Mouse (Mus musculus) myocyte (in vitro differentiated cells): ENCODE measurements around the gene Higd1c. TPM values are rescaled to one million over a fixed set of nuclear protein-coding genes. Genes with fewer than 3 reads are reported as not detected.
"Not testable (repeated sequence)": the region's sequence is repeated elsewhere in the genome, so short reads cannot be mapped to it uniquely, and the experiment has no call there.

Experiments used
- H3K27me3 ChIP-seq: one replicate; pipeline ENCODE4 v1.6.1; 2011; ENCODE audit not compliant: control insufficient read depth, insufficient read depth, insufficient read length
- H3K36me3 ChIP-seq: one replicate; pipeline ENCODE4 v1.6.1; 2011; ENCODE audit not compliant: control insufficient read depth, insufficient read depth
- H3K4me2 ChIP-seq: one replicate; pipeline ENCODE4 v1.6.1; 2011; ENCODE audit warnings: low read depth, control low read depth
- H3K4me3 ChIP-seq: one replicate; pipeline ENCODE4 v1.5.1; 2011; ENCODE audit warnings: mild to moderate bottlenecking, control low read depth, moderate library complexity
- H3K79me2 ChIP-seq: one replicate; pipeline ENCODE4 v1.6.1; 2011; ENCODE audit not compliant: control insufficient read depth, insufficient read depth
- H3ac ChIP-seq: one replicate; pipeline ENCODE4 v1.6.1; 2011; ENCODE audit not compliant: control insufficient read depth, insufficient read length
- CEBPB ChIP-seq: IDR thresholded peaks from 2 replicates; pipeline ENCODE4 v1.6.1; 2011; ENCODE audit warnings: mild to moderate bottlenecking, moderate library complexity; ENCODE audit not compliant: poor library complexity, insufficient read depth, severe bottlenecking
- E2F4 ChIP-seq: IDR thresholded peaks from one replicate; pipeline ENCODE4 v1.6.1; 2011; ENCODE audit warnings: mild to moderate bottlenecking, control low read depth, moderate library complexity; ENCODE audit not compliant: insufficient read depth
- MAX ChIP-seq: IDR thresholded peaks from one replicate; pipeline ENCODE4 v1.6.1; 2011; ENCODE audit warnings: low read depth, mild to moderate bottlenecking, control low read depth
- MYOD1 ChIP-seq, 3 experiments: IDR thresholded peaks; one replicate each; pipeline ENCODE4 v1.6.1; 2011; ENCODE audit warnings: control low read depth in 2 of 3, low read depth in 2 of 3, mild to moderate bottlenecking in 2 of 3, moderate library complexity in 1 of 3; ENCODE audit not compliant: insufficient read length in 2 of 3, control insufficient read depth in 1 of 3
- MYOG ChIP-seq, 3 experiments: IDR thresholded peaks; one replicate each; pipeline ENCODE4 v1.6.1; 2011; ENCODE audit warnings: control low read depth in 2 of 3, low read depth in 2 of 3, mild to moderate bottlenecking in 2 of 3; ENCODE audit not compliant: insufficient read length in 2 of 3, control insufficient read depth in 1 of 3, insufficient read depth in 1 of 3
- POLR2A ChIP-seq: IDR thresholded peaks from one replicate; pipeline ENCODE4 v1.6.1; 2011; ENCODE audit warnings: low read depth, mild to moderate bottlenecking, control low read depth, moderate library complexity; ENCODE audit not compliant: insufficient read length
- POLR2AphosphoS2 ChIP-seq: IDR thresholded peaks from one replicate; pipeline ENCODE4 v1.6.1; 2011; ENCODE audit warnings: low read depth, control low read depth; ENCODE audit not compliant: insufficient read length
- REST ChIP-seq: IDR thresholded peaks from one replicate; pipeline ENCODE4 v1.6.1; 2011; ENCODE audit warnings: mild to moderate bottlenecking, control low read depth, moderate library complexity; ENCODE audit not compliant: insufficient read depth, insufficient read length
- SRF ChIP-seq: IDR thresholded peaks from one replicate; pipeline ENCODE4 v1.6.1; 2011; ENCODE audit warnings: low read depth; ENCODE audit not compliant: control insufficient read depth, insufficient read length
- TCF12 ChIP-seq: IDR thresholded peaks from one replicate; pipeline ENCODE4 v1.6.1; 2011; ENCODE audit warnings: mild to moderate bottlenecking, control low read depth; ENCODE audit not compliant: poor library complexity, insufficient read depth, severe bottlenecking
- TCF3 ChIP-seq: IDR thresholded peaks from one replicate; pipeline ENCODE4 v1.6.1; 2011; ENCODE audit warnings: low read depth, control low read depth; ENCODE audit not compliant: insufficient read length
- USF1 ChIP-seq: IDR thresholded peaks from one replicate; pipeline ENCODE4 v1.6.1; 2011; ENCODE audit warnings: low read depth, mild to moderate bottlenecking, control low read depth, moderate library complexity
- polyA plus RNA-seq: library from polyadenylated mRNA; unstranded; fragments of >200 nt; fragmentation: generic; extraction: Trizol; gene quantifications from one replicate; pipeline ENCODE4 v1.2.1, GENCODE M21; 2012; ENCODE audit warnings: missing spikeins

Higd1c gene
- polyA plus RNA-seq, 1 experiment: not detected

DNA sequence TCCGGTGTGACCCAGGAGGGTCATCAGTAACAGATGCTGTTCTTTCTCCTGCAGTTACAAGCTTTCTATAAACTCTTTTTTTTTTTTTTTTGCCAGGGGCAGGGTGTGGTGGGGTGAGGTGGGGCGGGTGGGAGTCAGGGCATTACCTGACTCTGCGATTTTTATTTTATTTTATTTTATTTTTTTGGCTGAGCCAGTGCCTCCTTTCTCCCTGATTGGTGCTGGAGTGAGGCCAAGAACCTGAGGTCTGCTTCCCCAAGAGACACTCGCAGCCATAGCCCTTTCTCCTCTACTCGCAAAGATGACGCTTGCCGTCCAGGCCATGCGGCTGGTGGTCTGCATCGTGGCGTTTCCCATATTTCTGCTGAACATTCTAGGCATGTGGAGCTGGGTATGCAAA lies 29.7 kb upstream of the Higd1c start, which contains the start of gene Mettl7a3:
TSS of gene Mettl7a3 (plus strand) at position 301 of the 400 bp plus-strand sequence.
- Histone ChIP-seq H3K4me3 (no peak within 1 kb of the TSS), H3K27me3 (peaks cover 5% of the 10 kb centered on the region), H3ac (no peak within 1 kb of the TSS), H3K36me3 (no peaks in the 10 kb centered on the region), H3K79me2 (no peaks in the 10 kb centered on the region), H3K4me2 (no peak within 1 kb of the TSS)
- no peak for TF ChIP-seq MYOG (IDR thresholded peaks at IDR 0.05; ENCODE audit: control insufficient read depth in 1 of 3, insufficient read depth in 1 of 3, insufficient read length in 2 of 3, low read depth in 2 of 3)

DNA sequence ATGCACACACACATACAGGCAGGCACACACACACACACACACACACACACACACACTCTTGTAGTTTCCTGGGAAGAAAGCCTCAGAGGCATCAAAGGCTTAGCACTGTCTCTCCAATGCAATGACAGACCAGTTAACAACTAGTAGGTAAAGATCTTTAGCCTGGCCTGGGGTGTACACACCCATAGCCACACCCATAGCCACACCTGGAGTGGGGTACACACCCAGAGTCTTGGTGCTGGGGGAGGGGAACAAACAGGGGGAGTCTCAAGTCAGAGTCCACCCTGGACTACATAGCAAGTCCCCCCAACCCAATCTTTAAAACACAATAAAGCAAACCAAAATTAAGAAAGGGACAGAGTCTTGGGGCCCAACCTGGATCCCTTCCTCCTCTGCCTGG lies 27.0 kb upstream of the Higd1c start:
- H3K36me3 ChIP-seq, H3ac ChIP-seq, H3K4me2 ChIP-seq, H3K27me3 ChIP-seq, H3K79me2 ChIP-seq, H3K4me3 ChIP-seq: not testable (repeated sequence)

DNA sequence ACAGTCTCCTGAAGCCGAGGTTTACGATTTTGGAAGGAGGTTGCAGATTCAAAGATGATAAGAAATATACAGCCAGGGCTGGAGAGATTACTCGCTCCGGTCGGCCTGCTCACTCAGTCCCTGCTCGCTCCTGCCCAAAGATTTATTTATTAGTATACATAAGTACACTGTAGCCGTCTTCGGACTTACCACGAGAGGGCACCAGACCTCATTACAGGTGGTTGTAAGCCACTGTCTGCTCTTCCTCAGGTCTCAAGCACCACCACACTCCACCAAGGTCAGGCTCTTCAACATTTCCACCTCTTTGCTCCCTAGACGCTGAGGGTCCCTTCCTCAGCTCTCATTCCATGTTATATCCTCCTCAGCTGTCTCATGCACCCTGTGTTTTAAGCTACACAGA lies 26.5 kb upstream of the Higd1c start:
- not testable (repeated sequence) for H3K36me3 ChIP-seq, H3K79me2 ChIP-seq, H3K27me3 ChIP-seq, H3K4me3 ChIP-seq, H3K4me2 ChIP-seq, H3ac ChIP-seq

DNA sequence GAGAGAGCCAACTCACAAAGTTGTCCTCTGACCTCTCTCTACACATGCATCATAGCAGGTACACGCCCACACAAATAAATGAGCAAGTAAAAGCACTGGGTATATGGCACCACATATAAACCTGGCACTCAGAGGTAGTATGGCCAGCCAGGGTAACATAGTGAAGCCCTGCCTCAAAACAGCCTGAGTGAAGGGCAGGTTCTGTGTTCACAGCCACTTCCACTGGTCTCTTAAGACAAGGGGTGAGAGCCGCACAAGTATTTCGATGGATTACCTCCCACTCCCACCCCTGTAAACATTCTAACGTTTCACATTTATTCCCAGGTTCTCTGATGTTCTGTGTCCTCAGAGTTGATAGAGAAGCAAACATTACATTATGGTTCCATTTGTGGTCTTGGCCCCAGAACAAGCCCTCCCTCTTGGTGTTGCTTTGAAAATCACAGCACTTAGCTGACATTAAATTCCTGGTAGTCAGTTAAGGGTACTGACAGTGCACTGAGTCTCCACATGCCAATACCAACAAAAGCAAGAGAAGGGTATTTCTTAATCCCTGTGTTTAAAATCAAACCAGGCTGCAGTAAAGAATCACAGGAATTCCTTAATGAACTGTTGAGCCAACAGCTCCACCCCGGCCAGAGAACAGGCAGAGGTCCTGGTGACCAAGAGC lies 22.9 kb upstream of the Higd1c start:
- H3K27me3 ChIP-seq, H3K36me3 ChIP-seq, H3K79me2 ChIP-seq, H3ac ChIP-seq, H3K4me3 ChIP-seq, H3K4me2 ChIP-seq: not testable (repeated sequence)

DNA sequence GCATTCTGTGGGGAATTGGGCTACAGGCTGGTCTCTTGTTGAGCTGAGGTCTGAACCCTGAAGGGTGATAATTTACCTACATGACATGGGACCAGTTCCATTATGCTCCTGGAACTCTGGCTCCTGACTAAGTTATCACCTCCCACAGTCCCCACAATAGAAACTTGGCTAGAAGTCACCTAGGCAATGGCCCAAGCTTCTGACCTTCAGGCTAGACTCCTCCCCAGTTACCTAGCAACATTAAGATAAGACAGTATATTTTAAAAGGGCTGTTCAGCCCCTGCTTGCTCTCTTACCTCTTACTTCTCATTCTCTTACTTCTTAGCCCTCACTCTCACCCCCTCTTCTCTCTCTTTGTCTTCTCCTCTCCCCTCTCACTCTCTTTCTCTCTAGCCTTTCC lies 18.9 kb upstream of the Higd1c start:
- H3K27me3 ChIP-seq: peaks cover 4% of the 10 kb centered on the region
- no peaks in the 10 kb centered on the region for H3K36me3 ChIP-seq
- no peak overlapping the region for H3K4me2 ChIP-seq
- no peaks in the 10 kb centered on the region for H3K79me2 ChIP-seq
- no peak overlapping the region for H3K4me3 ChIP-seq
- no peak overlapping the region for H3ac ChIP-seq
- TF ChIP-seq SRF (no peak), TCF12 (no peak), POLR2AphosphoS2 (no peak), TCF3 (no peak), MAX (no peak)

DNA sequence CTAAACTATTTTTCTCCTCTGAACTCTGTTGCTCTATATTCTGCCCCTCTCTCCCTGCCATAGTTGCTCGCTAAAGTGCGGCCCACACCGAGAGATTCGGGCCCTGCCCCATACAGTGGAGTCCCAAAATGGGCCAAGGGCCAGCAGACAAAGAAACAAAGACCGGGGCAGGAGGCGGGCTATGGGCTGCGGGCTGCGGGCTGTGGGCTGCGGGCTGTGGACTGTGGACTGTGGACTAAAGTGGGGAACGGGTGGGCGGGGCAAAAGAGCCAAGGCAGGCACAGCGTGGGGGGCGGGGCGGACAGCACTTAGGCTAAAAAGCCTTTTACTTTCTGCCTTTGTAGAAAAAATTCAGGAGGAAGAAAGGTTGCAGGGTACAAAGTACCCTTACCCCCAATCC lies 17.6 kb upstream of the Higd1c start:
- Histone ChIP-seq H3K4me2 (no peak overlapping the region), H3K27me3 (peaks cover 4% of the 10 kb centered on the region), H3K4me3 (no peak overlapping the region), H3ac (no peak overlapping the region), H3K36me3 (no peaks in the 10 kb centered on the region), H3K79me2 (no peaks in the 10 kb centered on the region)
- TF ChIP-seq SRF (no peak), REST (no peak), TCF12 (no peak), E2F4 (no peak), CEBPB (no peak), MYOD1 (IDR thresholded peaks at IDR 0.05; ENCODE audit: control insufficient read depth in 1 of 3, insufficient read length in 2 of 3, low read depth in 2 of 3) (no peak), TCF3 (no peak), USF1 (no peak), POLR2AphosphoS2 (no peak), MYOG (IDR thresholded peaks at IDR 0.05; ENCODE audit: control insufficient read depth in 1 of 3, insufficient read depth in 1 of 3, insufficient read length in 2 of 3, low read depth in 2 of 3) (no peak), POLR2A (no peak), MAX (no peak)
